Mouse (Mus musculus): ENCODE measurements at regions not wholly inside any gene's neighbourhood (a gene's known extent, or its start where the extent isn't known, plus 50 kb on each side); places are given as distances from the start of the nearest gene placed in this dataset.

- 91% methylated on average over 12 of the region's 12 CpGs for WGBS
- DNase-seq (ENCODE audit: low spot score): no peak
- Histone ChIP-seq H3K27me3 (ENCODE audit: control insufficient read depth, insufficient read depth, low read length) (no peaks in the 10 kb centered on the region), H3K4me3 (ENCODE audit: low read depth, low read length) (no peak overlapping the region), H3K9ac (ENCODE audit: low read length) (no peak overlapping the region), H3K9me3 (ENCODE audit: control insufficient read depth, low read length) (no peaks in the 10 kb centered on the region; the same call in 1 of the 2 replicates), H3K4me2 (ENCODE audit: low read depth, severe bottlenecking) (no peak overlapping the region), H3K4me1 (ENCODE audit: control insufficient read depth, insufficient read depth, low read length) (no peaks in the 10 kb centered on the region), H3K27ac (replicated peaks; ENCODE audit: low read depth, low read length) (no peak overlapping the region), H3K36me3 (ENCODE audit: control insufficient read depth, insufficient read depth, low read length) (no peaks in the 10 kb centered on the region)
- ATAC-seq (ENCODE audit: insufficient number of reproducible peaks, low FRiP score, low TSS enrichment, low read depth): no peak
These were observed 110.2 kb upstream of the 4930535I16Rik start for GRCm38 (mm10) chr4:124028061-124028460.

- ATAC-seq (ENCODE audit: insufficient number of reproducible peaks, low FRiP score, low TSS enrichment, low read depth): no peak
- 63% methylated on average over 3 of the region's 3 CpGs for WGBS
These were observed 98.6 kb upstream of the 4930535I16Rik start for GRCm38 (mm10) chr4:124016401-124016800.

GRCm38 (mm10) chr4:124015323-124015722, 97.5 kb upstream of the 4930535I16Rik start:
- WGBS: 13% methylated on average over 6 of the region's 6 CpGs
- H3K27ac ChIP-seq (replicated peaks; ENCODE audit: low read depth, low read length): no peak overlapping the region

More at GRCm38 (mm10) chr4:124016401-124016800, 98.6 kb upstream of the 4930535I16Rik start:
- no peaks in the 10 kb centered on the region for H3K27me3 ChIP-seq (ENCODE audit: control insufficient read depth, insufficient read depth, low read length)
- H3K9me3 ChIP-seq (ENCODE audit: control insufficient read depth, low read length): no peaks in the 10 kb centered on the region
- no peak for DNase-seq (ENCODE audit: low spot score)
- H3K27ac ChIP-seq (replicated peaks; ENCODE audit: low read depth, low read length): no peak overlapping the region
- no peaks in the 10 kb centered on the region for H3K4me1 ChIP-seq (ENCODE audit: control insufficient read depth, insufficient read depth, low read length)
- no peak overlapping the region for H3K4me3 ChIP-seq (ENCODE audit: low read depth, low read length)
- H3K4me2 ChIP-seq (ENCODE audit: low read depth, severe bottlenecking): no peak overlapping the region
- H3K36me3 ChIP-seq (ENCODE audit: control insufficient read depth, insufficient read depth, low read length): no peaks in the 10 kb centered on the region
- no peak overlapping the region for H3K9ac ChIP-seq (ENCODE audit: low read length)

GRCm38 (mm10) chr4:124012406-124012805, 94.6 kb upstream of the 4930535I16Rik start:
- Histone ChIP-seq H3K4me2 (ENCODE audit: low read depth, severe bottlenecking) (no peak overlapping the region), H3K9ac (ENCODE audit: low read length) (no peak overlapping the region), H3K36me3 (ENCODE audit: control insufficient read depth, insufficient read depth, low read length) (no peaks in the 10 kb centered on the region), H3K9me3 (ENCODE audit: control insufficient read depth, low read length) (no peaks in the 10 kb centered on the region), H3K27me3 (ENCODE audit: control insufficient read depth, insufficient read depth, low read length) (no peaks in the 10 kb centered on the region), H3K27ac (replicated peaks; ENCODE audit: low read depth, low read length) (no peak overlapping the region), H3K4me1 (ENCODE audit: control insufficient read depth, insufficient read depth, low read length) (no peaks in the 10 kb centered on the region), H3K4me3 (ENCODE audit: low read depth, low read length) (no peak overlapping the region)
- no peak for DNase-seq (ENCODE audit: low spot score)
- no peak for ATAC-seq (ENCODE audit: insufficient number of reproducible peaks, low FRiP score, low TSS enrichment, low read depth)
- WGBS: 86% methylated on average over 6 of the region's 6 CpGs

More at GRCm38 (mm10) chr4:124015323-124015722, 97.5 kb upstream of the 4930535I16Rik start:
- H3K9ac ChIP-seq (ENCODE audit: low read length): no peak overlapping the region
- H3K4me2 ChIP-seq (ENCODE audit: low read depth, severe bottlenecking): no peak overlapping the region
- DNase-seq (ENCODE audit: low spot score) (no peak), ATAC-seq (ENCODE audit: insufficient number of reproducible peaks, low FRiP score, low TSS enrichment, low read depth) (no peak)
- H3K4me3 ChIP-seq (ENCODE audit: low read depth, low read length): no peak overlapping the region
- H3K27me3 ChIP-seq (ENCODE audit: control insufficient read depth, insufficient read depth, low read length): no peaks in the 10 kb centered on the region
- no peaks in the 10 kb centered on the region for H3K4me1 ChIP-seq (ENCODE audit: control insufficient read depth, insufficient read depth, low read length)
- no peaks in the 10 kb centered on the region for H3K9me3 ChIP-seq (ENCODE audit: control insufficient read depth, low read length)
- no peaks in the 10 kb centered on the region for H3K36me3 ChIP-seq (ENCODE audit: control insufficient read depth, insufficient read depth, low read length)

GRCm38 (mm10) chr4:124008725-124009124, 90.9 kb upstream of the 4930535I16Rik start:
- 85% methylated on average over 1 of the region's 1 CpGs for WGBS
- Histone ChIP-seq H3K4me2 (ENCODE audit: low read depth, severe bottlenecking) (no peak overlapping the region), H3K27ac (replicated peaks; ENCODE audit: low read depth, low read length) (no peak overlapping the region), H3K4me3 (ENCODE audit: low read depth, low read length) (no peak overlapping the region), H3K27me3 (ENCODE audit: control insufficient read depth, insufficient read depth, low read length) (no peaks in the 10 kb centered on the region), H3K9ac (ENCODE audit: low read length) (no peak overlapping the region), H3K36me3 (ENCODE audit: control insufficient read depth, insufficient read depth, low read length) (no peaks in the 10 kb centered on the region), H3K9me3 (ENCODE audit: control insufficient read depth, low read length) (no peaks in the 10 kb centered on the region), H3K4me1 (ENCODE audit: control insufficient read depth, insufficient read depth, low read length) (no peaks in the 10 kb centered on the region)
- ATAC-seq (ENCODE audit: insufficient number of reproducible peaks, low FRiP score, low TSS enrichment, low read depth) (no peak), DNase-seq (ENCODE audit: low spot score) (no peak)

GRCm38 (mm10) chr4:124005626-124006315, 87.9 kb upstream of the 4930535I16Rik start:
- Histone ChIP-seq H3K27ac (replicated peaks; ENCODE audit: low read depth, low read length) (no peak overlapping the region), H3K4me1 (ENCODE audit: control insufficient read depth, insufficient read depth, low read length) (no peaks in the 10 kb centered on the region), H3K4me2 (ENCODE audit: low read depth, severe bottlenecking) (no peak overlapping the region), H3K4me3 (ENCODE audit: low read depth, low read length) (no peak overlapping the region), H3K27me3 (ENCODE audit: control insufficient read depth, insufficient read depth, low read length) (no peaks in the 10 kb centered on the region), H3K36me3 (ENCODE audit: control insufficient read depth, insufficient read depth, low read length) (no peaks in the 10 kb centered on the region), H3K9ac (ENCODE audit: low read length) (no peak overlapping the region), H3K9me3 (ENCODE audit: control insufficient read depth, low read length) (no peaks in the 10 kb centered on the region)
- ATAC-seq (ENCODE audit: insufficient number of reproducible peaks, low FRiP score, low TSS enrichment, low read depth): no peak
- 77% methylated on average over 17 of the region's 17 CpGs for WGBS
- no peak for DNase-seq (ENCODE audit: low spot score)

- Histone ChIP-seq H3K4me3 (ENCODE audit: low read depth, low read length) (no peak overlapping the region), H3K27ac (replicated peaks; ENCODE audit: low read depth, low read length) (no peak overlapping the region), H3K36me3 (ENCODE audit: control insufficient read depth, insufficient read depth, low read length) (no peaks in the 10 kb centered on the region), H3K4me2 (ENCODE audit: low read depth, severe bottlenecking) (no peak overlapping the region), H3K9me3 (ENCODE audit: control insufficient read depth, low read length) (no peaks in the 10 kb centered on the region), H3K9ac (ENCODE audit: low read length) (no peak overlapping the region), H3K4me1 (ENCODE audit: control insufficient read depth, insufficient read depth, low read length) (no peaks in the 10 kb centered on the region), H3K27me3 (ENCODE audit: control insufficient read depth, insufficient read depth, low read length) (no peaks in the 10 kb centered on the region)
- DNase-seq (ENCODE audit: low spot score) (no peak), ATAC-seq (ENCODE audit: insufficient number of reproducible peaks, low FRiP score, low TSS enrichment, low read depth) (no peak)
- 54% methylated on average over 6 of the region's 6 CpGs for WGBS
These were observed 84.9 kb upstream of the 4930535I16Rik start for GRCm38 (mm10) chr4:124002760-124003159.

GRCm38 (mm10) chr4:124002105-124002504, 84.3 kb upstream of the 4930535I16Rik start:
- Histone ChIP-seq H3K9ac (ENCODE audit: low read length) (no peak overlapping the region), H3K4me1 (ENCODE audit: control insufficient read depth, insufficient read depth, low read length) (no peaks in the 10 kb centered on the region), H3K27me3 (ENCODE audit: control insufficient read depth, insufficient read depth, low read length) (no peaks in the 10 kb centered on the region), H3K4me2 (ENCODE audit: low read depth, severe bottlenecking) (no peak overlapping the region), H3K4me3 (ENCODE audit: low read depth, low read length) (no peak overlapping the region), H3K36me3 (ENCODE audit: control insufficient read depth, insufficient read depth, low read length) (no peaks in the 10 kb centered on the region), H3K9me3 (ENCODE audit: control insufficient read depth, low read length) (no peaks in the 10 kb centered on the region), H3K27ac (replicated peaks; ENCODE audit: low read depth, low read length) (no peak overlapping the region)
- DNase-seq (ENCODE audit: low spot score) (no peak), ATAC-seq (ENCODE audit: insufficient number of reproducible peaks, low FRiP score, low TSS enrichment, low read depth) (no peak)
- 71% methylated on average over 7 of the region's 7 CpGs for WGBS

GRCm38 (mm10) chr4:123995815-123996214, 78.0 kb upstream of the 4930535I16Rik start:
- H3K4me2 ChIP-seq (ENCODE audit: low read depth, severe bottlenecking): no peak overlapping the region
- no peak for ATAC-seq (ENCODE audit: insufficient number of reproducible peaks, low FRiP score, low TSS enrichment, low read depth)
- H3K9ac ChIP-seq (ENCODE audit: low read length): no peak overlapping the region
- H3K4me3 ChIP-seq (ENCODE audit: low read depth, low read length): no peak overlapping the region
- no peaks in the 10 kb centered on the region for H3K9me3 ChIP-seq (ENCODE audit: control insufficient read depth, low read length)
- peaks cover 7% of the 10 kb centered on the region; the same call in 1 of the 2 replicates for H3K27me3 ChIP-seq (ENCODE audit: control insufficient read depth, insufficient read depth, low read length)
- WGBS: 82% methylated on average over 8 of the region's 8 CpGs
- no peak overlapping the region for H3K27ac ChIP-seq (replicated peaks; ENCODE audit: low read depth, low read length)
- H3K36me3 ChIP-seq (ENCODE audit: control insufficient read depth, insufficient read depth, low read length): no peaks in the 10 kb centered on the region
- 0 out of 2 replicates have a peak, but pooled peaks cover 3% of the 10 kb centered on the region for H3K4me1 ChIP-seq (ENCODE audit: control insufficient read depth, insufficient read depth, low read length)
- DNase-seq (ENCODE audit: low spot score): no peak

Data from limb, embryonic 11.5 days (tissue).